Mouse (Mus musculus): ENCODE data around the gene Adrm1. TPM values are rescaled to one million over a fixed set of nuclear protein-coding genes. Genes with fewer than 3 reads are reported as not detected.

The Adrm1 gene
- total and polyA plus RNA-seq, 2 experiments: 30.7 to 107 TPM

- H3K4me3 ChIP-seq (ENCODE audit: insufficient read depth, low read depth, low read length): no peak overlapping the region
- no peaks in the 10 kb centered on the region for H3K4me1 ChIP-seq (ENCODE audit: control insufficient read depth, insufficient read depth, low read length)
- TF ChIP-seq CTCF (IDR thresholded peaks at IDR 0.05; ENCODE audit: low read depth, low read length): no peak
- TF ChIP-seq POLR2A (IDR thresholded peaks at IDR 0.05; ENCODE audit: extremely low read depth, insufficient read depth, low read length): no peak
- H3K79me2 ChIP-seq (ENCODE audit: control insufficient read depth, insufficient read depth, low read length): no peaks in the 10 kb centered on the region
- H3K9ac ChIP-seq (ENCODE audit: low read depth, low read length): no peak overlapping the region
- 76% methylated on average over 1 of the region's 1 CpGs for WGBS
- H3K27me3 ChIP-seq (ENCODE audit: control insufficient read depth, insufficient read depth, low read length): no peaks in the 10 kb centered on the region
- H3K36me3 ChIP-seq (ENCODE audit: control insufficient read depth, insufficient read depth, low read length): no peaks in the 10 kb centered on the region
- H3K27ac ChIP-seq (replicated peaks; ENCODE audit: insufficient read depth, low read depth, low read length): no peak overlapping the region
- DNase-seq (ENCODE audit: extremely low read depth, low read depth, low spot score): no peak
Observed at GRCm38 (mm10) chr2:180208976-180209375, 37.7 kb downstream of the Adrm1 start.

- Histone ChIP-seq H3K79me2 (ENCODE audit: control insufficient read depth, insufficient read depth, low read length) (no peaks in the 10 kb centered on the region), H3K36me3 (ENCODE audit: control insufficient read depth, insufficient read depth, low read length) (no peaks in the 10 kb centered on the region), H3K27me3 (ENCODE audit: control insufficient read depth, insufficient read depth, low read length) (no peaks in the 10 kb centered on the region), H3K4me3 (ENCODE audit: insufficient read depth, low read depth, low read length) (no peak overlapping the region), H3K4me1 (ENCODE audit: control insufficient read depth, insufficient read depth, low read length) (no peaks in the 10 kb centered on the region), H3K9ac (ENCODE audit: low read depth, low read length) (no peak overlapping the region), H3K27ac (replicated peaks; ENCODE audit: insufficient read depth, low read depth, low read length) (no peak overlapping the region)
- DNase-seq (ENCODE audit: extremely low read depth, low read depth, low spot score): no peak
- no peak for TF ChIP-seq POLR2A (IDR thresholded peaks at IDR 0.05; ENCODE audit: extremely low read depth, insufficient read depth, low read length)
- 0 out of 2 replicates have a peak, but pooled peaks have one; percentile 1 for TF ChIP-seq CTCF (IDR thresholded peaks at IDR 0.05; ENCODE audit: low read depth, low read length)
- 96% methylated on average over 3 of the region's 3 CpGs for WGBS
Observed at GRCm38 (mm10) chr2:180212255-180212654, 41.0 kb downstream of the Adrm1 start.

- Histone ChIP-seq H3K9ac (ENCODE audit: low read depth, low read length) (no peak overlapping the region), H3K27ac (replicated peaks; ENCODE audit: insufficient read depth, low read depth, low read length) (no peak overlapping the region), H3K36me3 (ENCODE audit: control insufficient read depth, insufficient read depth, low read length) (no peaks in the 10 kb centered on the region), H3K4me3 (ENCODE audit: insufficient read depth, low read depth, low read length) (no peak overlapping the region), H3K27me3 (ENCODE audit: control insufficient read depth, insufficient read depth, low read length) (no peaks in the 10 kb centered on the region), H3K79me2 (ENCODE audit: control insufficient read depth, insufficient read depth, low read length) (no peaks in the 10 kb centered on the region), H3K4me1 (ENCODE audit: control insufficient read depth, insufficient read depth, low read length) (peaks cover 11% of the 10 kb centered on the region; the same call in 1 of the 2 replicates)
- DNase-seq (ENCODE audit: extremely low read depth, low read depth, low spot score): no peak
- TF ChIP-seq CTCF (IDR thresholded peaks at IDR 0.05; ENCODE audit: low read depth, low read length) (no peak), POLR2A (IDR thresholded peaks at IDR 0.05; ENCODE audit: extremely low read depth, insufficient read depth, low read length) (no peak)
- WGBS: 76% methylated on average over 4 of the region's 4 CpGs
Observed at GRCm38 (mm10) chr2:180214352-180214978, 43.2 kb downstream of the Adrm1 start.

- Histone ChIP-seq H3K4me1 (ENCODE audit: control insufficient read depth, insufficient read depth, low read length) (peaks cover 11% of the 10 kb centered on the region; the same call in 1 of the 2 replicates), H3K36me3 (ENCODE audit: control insufficient read depth, insufficient read depth, low read length) (no peaks in the 10 kb centered on the region), H3K27me3 (ENCODE audit: control insufficient read depth, insufficient read depth, low read length) (no peaks in the 10 kb centered on the region), H3K9ac (ENCODE audit: low read depth, low read length) (no peak overlapping the region), H3K27ac (replicated peaks; ENCODE audit: insufficient read depth, low read depth, low read length) (no peak overlapping the region), H3K4me3 (ENCODE audit: insufficient read depth, low read depth, low read length) (no peak overlapping the region), H3K79me2 (ENCODE audit: control insufficient read depth, insufficient read depth, low read length) (no peaks in the 10 kb centered on the region)
- DNase-seq (ENCODE audit: extremely low read depth, low read depth, low spot score): no peak
- WGBS: 49% methylated on average over 8 of the region's 8 CpGs
- TF ChIP-seq CTCF (IDR thresholded peaks at IDR 0.05; ENCODE audit: low read depth, low read length): no peak
Observed at GRCm38 (mm10) chr2:180215011-180215461, 43.8 kb downstream of the Adrm1 start.

GRCm38 (mm10) chr2:180215951-180216350, 44.7 kb downstream of the Adrm1 start:
- 86% methylated on average over 6 of the region's 6 CpGs for WGBS
- no peak overlapping the region for H3K4me3 ChIP-seq (ENCODE audit: insufficient read depth, low read depth, low read length)
- no peaks in the 10 kb centered on the region for H3K79me2 ChIP-seq (ENCODE audit: control insufficient read depth, insufficient read depth, low read length)
- no peak overlapping the region for H3K9ac ChIP-seq (ENCODE audit: low read depth, low read length)
- TF ChIP-seq POLR2A (IDR thresholded peaks at IDR 0.05; ENCODE audit: extremely low read depth, insufficient read depth, low read length): no peak
- TF ChIP-seq CTCF (IDR thresholded peaks at IDR 0.05; ENCODE audit: low read depth, low read length): no peak
- no peak for DNase-seq (ENCODE audit: extremely low read depth, low read depth, low spot score)
- peak overlapping the region; percentile 13; the same call in 1 of the 2 replicates for H3K27ac ChIP-seq (replicated peaks; ENCODE audit: insufficient read depth, low read depth, low read length)
- H3K27me3 ChIP-seq (ENCODE audit: control insufficient read depth, insufficient read depth, low read length): no peaks in the 10 kb centered on the region
- peaks cover 11% of the 10 kb centered on the region; the same call in 1 of the 2 replicates for H3K4me1 ChIP-seq (ENCODE audit: control insufficient read depth, insufficient read depth, low read length)
- no peaks in the 10 kb centered on the region for H3K36me3 ChIP-seq (ENCODE audit: control insufficient read depth, insufficient read depth, low read length)

GRCm38 (mm10) chr2:180216921-180217320, 45.6 kb downstream of the Adrm1 start:
- TF ChIP-seq POLR2A (IDR thresholded peaks at IDR 0.05; ENCODE audit: extremely low read depth, insufficient read depth, low read length) (no peak), CTCF (IDR thresholded peaks at IDR 0.05; ENCODE audit: low read depth, low read length) (no peak)
- 64% methylated on average over 5 of the region's 5 CpGs for WGBS

More at GRCm38 (mm10) chr2:180216921-180217320, 45.6 kb downstream of the Adrm1 start:
- no peak for DNase-seq (ENCODE audit: extremely low read depth, low read depth, low spot score)
- Histone ChIP-seq H3K79me2 (ENCODE audit: control insufficient read depth, insufficient read depth, low read length) (no peaks in the 10 kb centered on the region), H3K9ac (ENCODE audit: low read depth, low read length) (no peak overlapping the region), H3K36me3 (ENCODE audit: control insufficient read depth, insufficient read depth, low read length) (no peaks in the 10 kb centered on the region), H3K27ac (replicated peaks; ENCODE audit: insufficient read depth, low read depth, low read length) (no peak overlapping the region), H3K4me3 (ENCODE audit: insufficient read depth, low read depth, low read length) (no peak overlapping the region), H3K4me1 (ENCODE audit: control insufficient read depth, insufficient read depth, low read length) (peaks cover 11% of the 10 kb centered on the region; the same call in 1 of the 2 replicates), H3K27me3 (ENCODE audit: control insufficient read depth, insufficient read depth, low read length) (no peaks in the 10 kb centered on the region)

Measured in liver, adult 2 months (tissue).